Mouse (Mus musculus) small intestine, adult 2 months (tissue): Measurements from ENCODE around the gene AC109138.7. TPM values are rescaled to one million over a fixed set of nuclear protein-coding genes. Genes with fewer than 3 reads are reported as not detected.

Source experiments
- H3K27ac ChIP-seq: fragments of 200-500 bp; 2 replicates; pipeline ENCODE4 v1.5.1; 2012; ENCODE audit warnings: low read depth, low read length, control low read depth, inconsistent platforms; ENCODE audit not compliant: insufficient read depth
- H3K27me3 ChIP-seq: fragments of 200-500 bp; 2 replicates; pipeline ENCODE4 v1.6.1; 2012; ENCODE audit warnings: mild to moderate bottlenecking, moderate library complexity, low read length, inconsistent platforms; ENCODE audit not compliant: control insufficient read depth, insufficient read depth
- H3K36me3 ChIP-seq: fragments of 200-500 bp; 2 replicates; pipeline ENCODE4 v1.6.1; 2012; ENCODE audit warnings: mild to moderate bottlenecking, low read length, control low read depth, inconsistent platforms; ENCODE audit not compliant: control insufficient read depth, insufficient read depth
- H3K4me1 ChIP-seq: fragments of 200-500 bp; 2 replicates; pipeline ENCODE4 v1.6.1; 2012; ENCODE audit warnings: low read length, inconsistent platforms, mixed read lengths; ENCODE audit not compliant: control insufficient read depth, insufficient read depth, insufficient read length
- H3K4me3 ChIP-seq: fragments of 200-500 bp; 2 replicates; pipeline ENCODE4 v1.5.1; 2012; ENCODE audit warnings: low read depth, mild to moderate bottlenecking, control low read depth, inconsistent platforms, low read length, moderate library complexity
- CTCF ChIP-seq: fragments of 200-500 bp; IDR thresholded peaks from 2 replicates; pipeline ENCODE4 v1.5.1; 2012; ENCODE audit warnings: low read depth, mild to moderate bottlenecking, control low read depth, inconsistent platforms, low read length, moderate library complexity, mixed read lengths; ENCODE audit not compliant: insufficient replicate concordance, insufficient read length; ENCODE audit errors: extremely low read depth
- POLR2A ChIP-seq: fragments of 200-500 bp; IDR thresholded peaks from 2 replicates; pipeline ENCODE4 v1.6.1; 2012; ENCODE audit warnings: low read depth, mild to moderate bottlenecking, control low read depth, inconsistent platforms, low read length, moderate library complexity
- WGBS: fragments of 180-500 bp; shearing (Covaris S2); methylation state at CpG from one replicate; pipeline ENCODE4 v1.1.7; 2018; 5-methylcytosine and 5-hydroxymethylcytosine counted together
- polyA plus RNA-seq: library from polyadenylated mRNA; depleted of rRNA; stranded (reverse); fragments of >200 nt; gene quantifications from 2 replicates; pipeline ENCODE4 v1.2.3, GENCODE M21; 2012; rRNA removed

The AC109138.7 gene
- polyA plus RNA-seq: not detected in 2 replicates

DNA sequence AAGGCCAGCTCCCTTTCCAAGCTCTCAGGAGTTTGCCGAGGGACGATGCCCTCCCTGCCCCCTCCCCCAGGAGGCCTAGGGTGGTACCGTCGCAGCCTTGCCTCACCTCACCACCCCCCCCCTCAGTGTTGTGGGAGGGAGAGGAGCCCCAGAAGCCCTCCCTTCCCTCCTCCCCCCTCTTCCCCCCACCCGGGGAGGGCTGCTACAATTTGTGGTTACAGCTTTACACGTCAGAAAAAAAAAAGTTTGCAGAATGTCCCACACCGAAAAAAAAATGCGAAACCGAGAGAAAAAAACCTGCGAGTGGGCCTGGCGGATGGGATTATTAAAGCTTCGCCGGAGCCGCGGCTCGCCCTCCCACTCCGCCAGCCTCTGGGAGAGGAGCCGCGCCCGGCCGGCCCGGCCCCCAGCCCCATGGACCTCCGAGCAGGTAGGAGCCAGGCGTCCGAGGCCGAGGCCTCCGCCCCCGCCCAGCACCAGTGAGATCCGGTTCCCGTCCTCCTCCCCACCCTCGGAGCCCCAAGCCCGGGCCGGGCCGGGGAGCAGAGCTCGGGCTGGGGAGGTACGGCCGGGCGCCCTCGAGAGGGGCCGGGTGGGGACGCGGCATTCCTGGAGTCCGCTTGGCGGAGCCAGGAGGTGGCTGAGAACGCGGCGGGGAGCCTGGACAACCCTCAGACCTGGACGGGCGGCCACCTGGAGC lies at the start of gene AC109138.7, which contains the start of gene Clcf1:
Gene AC109138.7 (plus strand): TSS at position 287 of the 700 bp plus-strand sequence.
Gene Clcf1 (plus strand): TSS at position 168 of the 700 bp plus-strand sequence.
- no peak for TF ChIP-seq CTCF
- no peak; the same call in 1 of the 2 replicates for TF ChIP-seq POLR2A

GRCm38 (mm10) chr19:4164721-4165120 lies 49.4 kb upstream of the AC109138.7 start:
- H3K27ac ChIP-seq: no peak overlapping the region
- no peak overlapping the region for H3K4me3 ChIP-seq
- no peaks in the 10 kb centered on the region for H3K27me3 ChIP-seq
- 75% methylated on average over 2 of the region's 2 CpGs for WGBS
- no peak for TF ChIP-seq CTCF
- TF ChIP-seq POLR2A: no peak
- H3K36me3 ChIP-seq: peaks cover 6% of the 10 kb centered on the region
- H3K4me1 ChIP-seq: peaks cover 8% of the 10 kb centered on the region; the same call in 1 of the 2 replicates

More for the DNA sequence above, at the start of gene AC109138.7, which contains the start of gene Clcf1:
- peak within 1 kb of the TSS; percentile 20; the same call in 1 of the 2 replicates for H3K27ac ChIP-seq
- WGBS: 1% methylated on average over 49 of the region's 49 CpGs
- no peaks in the 10 kb centered on the region for H3K36me3 ChIP-seq
- peak within 1 kb of the TSS; percentile 74 for H3K4me3 ChIP-seq
- H3K27me3 ChIP-seq: peaks cover 21% of the 10 kb centered on the region
- peaks cover 6% of the 10 kb centered on the region for H3K4me1 ChIP-seq

DNA sequence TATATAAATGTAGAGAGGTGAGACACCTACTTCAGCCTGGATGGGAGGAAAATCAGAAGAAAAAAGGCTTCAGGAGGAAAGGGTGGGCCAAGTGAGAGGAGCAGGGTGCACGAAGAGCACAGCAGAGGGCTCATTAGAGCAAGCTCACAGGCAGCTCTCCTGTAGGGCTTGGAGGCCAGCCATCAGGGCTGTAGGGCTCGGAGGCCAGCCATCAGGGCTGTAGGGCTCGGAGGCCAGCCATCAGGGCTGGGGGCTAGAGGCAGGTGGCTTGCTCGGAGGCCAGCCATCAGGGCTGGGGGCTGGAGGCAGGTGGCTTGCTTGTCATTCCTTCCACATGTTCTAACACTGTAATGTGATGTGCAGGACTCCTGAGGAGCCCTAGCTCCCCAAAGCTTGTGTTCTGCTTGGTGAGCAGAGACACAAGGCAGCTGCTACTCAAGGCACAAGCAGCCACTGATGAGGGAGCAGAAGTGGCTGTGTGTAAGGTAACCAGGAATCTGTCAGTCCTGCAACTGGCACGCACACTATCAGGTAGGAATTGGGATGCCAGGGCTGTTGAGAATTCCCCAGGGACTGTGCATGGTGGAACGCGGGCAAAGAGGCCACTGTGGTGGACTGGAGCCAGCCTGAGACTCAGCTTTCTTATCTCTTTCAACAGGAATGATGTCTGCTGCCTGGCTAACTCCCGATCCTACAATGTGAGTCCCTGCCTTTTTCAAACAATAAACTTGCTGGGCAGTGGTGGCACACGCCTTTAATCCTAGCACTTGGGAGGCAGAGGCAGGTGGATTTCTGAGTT lies 47.3 kb upstream of the AC109138.7 start:
- whole genome bisulfite sequencing: 70% methylated on average over 9 of the region's 9 CpGs
- Histone ChIP-seq H3K27ac (no peak overlapping the region), H3K4me3 (no peak overlapping the region), H3K36me3 (no peaks in the 10 kb centered on the region), H3K4me1 (peaks cover 15% of the 10 kb centered on the region), H3K27me3 (no peaks in the 10 kb centered on the region)
- TF ChIP-seq POLR2A (no peak), CTCF (no peak)

GRCm38 (mm10) chr19:4169378-4169784 lies 44.8 kb upstream of the AC109138.7 start:
- Histone ChIP-seq H3K27ac (peak overlapping the region; percentile 72), H3K4me3 (peak overlapping the region; percentile 70), H3K27me3 (no peaks in the 10 kb centered on the region), H3K36me3 (no peaks in the 10 kb centered on the region), H3K4me1 (peaks cover 7% of the 10 kb centered on the region)
- WGBS: under 1% methylated on average over 43 of the region's 43 CpGs
- TF ChIP-seq CTCF: peak; percentile 83
- TF ChIP-seq POLR2A: peak; percentile 92

DNA sequence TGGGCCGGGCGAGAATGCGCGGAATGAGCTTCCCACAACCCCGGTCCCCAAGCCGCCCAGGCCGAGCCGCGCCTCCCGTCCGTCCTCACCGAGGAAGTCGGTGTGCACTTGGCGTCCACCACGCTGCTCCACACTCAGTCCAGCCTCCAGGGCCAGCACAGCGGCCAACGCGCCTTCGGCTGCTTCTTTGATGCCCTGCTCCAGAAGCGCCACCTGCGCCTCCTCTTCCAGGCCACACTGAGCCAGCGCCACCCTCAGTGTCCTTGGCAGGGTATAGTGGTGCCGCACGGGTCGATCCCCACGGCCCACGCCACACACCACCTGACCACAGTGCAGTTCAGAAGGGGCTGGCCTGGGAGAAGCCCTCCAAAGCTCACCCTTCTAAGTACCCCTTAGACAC lies 44.3 kb upstream of the AC109138.7 start:
- 4% methylated on average over 27 of the region's 27 CpGs for WGBS
- peaks cover 7% of the 10 kb centered on the region for H3K4me1 ChIP-seq

GRCm38 (mm10) chr19:4170723-4171392 lies 43.3 kb upstream of the AC109138.7 start:
- Histone ChIP-seq H3K4me1 (peaks cover 10% of the 10 kb centered on the region), H3K36me3 (no peaks in the 10 kb centered on the region), H3K27me3 (no peaks in the 10 kb centered on the region), H3K27ac (no peak overlapping the region), H3K4me3 (no peak overlapping the region)
- WGBS: 94% methylated on average over 10 of the region's 10 CpGs
- TF ChIP-seq CTCF: no peak
- no peak for TF ChIP-seq POLR2A

More for the DNA sequence above, 44.3 kb upstream of the AC109138.7 start:
- H3K4me3 ChIP-seq: peak overlapping the region; percentile 70
- no peaks in the 10 kb centered on the region for H3K27me3 ChIP-seq
- no peaks in the 10 kb centered on the region for H3K36me3 ChIP-seq
- no peak for TF ChIP-seq POLR2A
- no peak for TF ChIP-seq CTCF
- H3K27ac ChIP-seq: peak overlapping the region; percentile 72
